Mouse (Mus musculus) lung, postnatal 0 days (tissue): Measurements from ENCODE around the gene Man2a1. TPM values are rescaled to one million over a fixed set of nuclear protein-coding genes. Genes with fewer than 3 reads are reported as not detected.

Experiments
- ATAC-seq: fragments of 200-750 bp; cut with Nextera tagmentation; 2 replicates; pipeline ENCODE4 v1.8.0; 2017; ENCODE audit warnings: moderate library complexity
- DNase-seq: peaks from one replicate; pipeline ENCODE4 v3.0.0-alpha.2; 2016; ENCODE audit warnings: low spot score
- H3K27ac ChIP-seq: fragments of 300-500 bp; sonication (generic); 2 replicates; pipeline ENCODE4 v1.5.1; 2014; ENCODE audit warnings: antibody characterized with exemption, mild to moderate bottlenecking, low read length, mixed read lengths
- H3K27me3 ChIP-seq: fragments of 300-500 bp; sonication (generic); replicated peaks from 2 replicates; pipeline ENCODE4 v1.6.1; 2014; ENCODE audit warnings: low read length, mixed read lengths; ENCODE audit not compliant: insufficient read depth
- H3K36me3 ChIP-seq: fragments of 300-500 bp; sonication (generic); 2 replicates; pipeline ENCODE4 v1.6.1; 2014; ENCODE audit warnings: low read length, mixed read lengths; ENCODE audit not compliant: insufficient read depth
- H3K4me1 ChIP-seq: fragments of 300-500 bp; sonication (generic); 2 replicates; pipeline ENCODE4 v1.6.1; 2014; ENCODE audit warnings: antibody characterized with exemption, low read depth, low read length, mixed read lengths; ENCODE audit not compliant: insufficient read depth
- H3K4me2 ChIP-seq: fragments of 300-500 bp; sonication (generic); replicated peaks from 2 replicates; pipeline ENCODE4 v1.6.1; 2014; ENCODE audit warnings: low read depth, mild to moderate bottlenecking, low read length, moderate library complexity, mixed read lengths
- H3K4me3 ChIP-seq: fragments of 300-500 bp; sonication (generic); 2 replicates; pipeline ENCODE4 v1.5.1; 2014; ENCODE audit warnings: low read depth, low read length
- H3K9ac ChIP-seq: fragments of 300-500 bp; sonication (generic); replicated peaks from 2 replicates; pipeline ENCODE4 v1.6.1; 2014; ENCODE audit warnings: low read depth, mild to moderate bottlenecking
- H3K9me3 ChIP-seq: fragments of 300-500 bp; sonication (generic); 2 replicates; pipeline ENCODE4 v1.6.1; 2016; ENCODE audit warnings: low read length, mixed read lengths
- CTCF ChIP-seq: IDR thresholded peaks from 2 replicates; pipeline ENCODE4 v1.5.1; 2016; ENCODE audit warnings: antibody characterized with exemption, mild to moderate bottlenecking
- EP300 ChIP-seq: IDR thresholded peaks from 2 replicates; pipeline ENCODE4 v1.6.1; 2016; ENCODE audit warnings: antibody characterized with exemption, mild to moderate bottlenecking, control low read depth
- WGBS: fragments of 180-500 bp; shearing (Covaris S2); extraction: QIAGEN DNeasy Blood & Tissue Kit; methylation state at CpG from one replicate; pipeline ENCODE4 v1.1.7; 2014; 5-methylcytosine and 5-hydroxymethylcytosine counted together
- polyA plus RNA-seq: library from polyadenylated mRNA; unstranded; fragments of >200 nt; fragmentation: Nextera tagmentation; extraction: Ambion mirVana; gene quantifications from 2 replicates; pipeline ENCODE4 v1.2.1, GENCODE M21; 2015

The Man2a1 gene
- polyA plus RNA-seq, 1 experiment from 2014 or later, result 9.7 TPM

GRCm38 (mm10) chr17:64697277-64697831 lies 96.8 kb downstream of the Man2a1 start:
- Histone ChIP-seq H3K4me2 (no peak overlapping the region), H3K9me3 (no peaks in the 10 kb centered on the region), H3K4me1 (no peaks in the 10 kb centered on the region), H3K27ac (no peak overlapping the region), H3K4me3 (no peak overlapping the region), H3K36me3 (no peaks in the 10 kb centered on the region), H3K9ac (no peak overlapping the region), H3K27me3 (no peaks in the 10 kb centered on the region)
- 90% methylated on average over 10 of the region's 10 CpGs for WGBS
- no peak for TF ChIP-seq EP300
- TF ChIP-seq CTCF, result no peak
- ATAC-seq (no peak), DNase-seq (no peak)

- H3K27me3 ChIP-seq, result no peaks in the 10 kb centered on the region
- H3K9ac ChIP-seq, result no peak overlapping the region
- no peaks in the 10 kb centered on the region for H3K36me3 ChIP-seq
- ATAC-seq, result no peak
- H3K9me3 ChIP-seq, result no peaks in the 10 kb centered on the region
- no peak overlapping the region for H3K4me3 ChIP-seq
- 84% methylated on average over 8 of the region's 8 CpGs for WGBS
- H3K4me1 ChIP-seq, result no peaks in the 10 kb centered on the region
- no peak for DNase-seq
- TF ChIP-seq CTCF, result no peak
- H3K27ac ChIP-seq, result no peak overlapping the region
- no peak overlapping the region for H3K4me2 ChIP-seq
Measured at GRCm38 (mm10) chr17:64698516-64698915, 98.0 kb downstream of the Man2a1 start.

GRCm38 (mm10) chr17:64703649-64704230 lies 103.2 kb downstream of the Man2a1 start:
- H3K9ac ChIP-seq, result no peak overlapping the region
- H3K27me3 ChIP-seq, result no peaks in the 10 kb centered on the region
- H3K27ac ChIP-seq, result no peak overlapping the region
- TF ChIP-seq EP300 (no peak), CTCF (no peak)
- H3K36me3 ChIP-seq, result no peaks in the 10 kb centered on the region
- no peaks in the 10 kb centered on the region for H3K9me3 ChIP-seq
- 91% methylated on average over 4 of the region's 4 CpGs for WGBS
- no peak for DNase-seq
- no peak for ATAC-seq
- no peak overlapping the region for H3K4me3 ChIP-seq
- no peak overlapping the region for H3K4me2 ChIP-seq
- H3K4me1 ChIP-seq, result no peaks in the 10 kb centered on the region

GRCm38 (mm10) chr17:64707529-64707928 lies 107.0 kb downstream of the Man2a1 start:
- H3K9me3 ChIP-seq, result no peaks in the 10 kb centered on the region
- TF ChIP-seq EP300, result no peak
- no peak for TF ChIP-seq CTCF
- 93% methylated on average over 6 of the region's 6 CpGs for WGBS
- no peak for ATAC-seq
- H3K4me2 ChIP-seq, result no peak overlapping the region
- no peak overlapping the region for H3K4me3 ChIP-seq
- no peak overlapping the region for H3K27ac ChIP-seq
- H3K27me3 ChIP-seq, result no peaks in the 10 kb centered on the region
- no peaks in the 10 kb centered on the region for H3K4me1 ChIP-seq
- no peak overlapping the region for H3K9ac ChIP-seq
- no peak for DNase-seq
- H3K36me3 ChIP-seq, result 0 out of 2 replicates have a peak, but pooled peaks cover 3% of the 10 kb centered on the region

- H3K27ac ChIP-seq, result peak overlapping the region; percentile 15; the same call in 1 of the 2 replicates
- TF ChIP-seq CTCF (no peak), EP300 (no peak)
- no peak overlapping the region for H3K4me2 ChIP-seq
- no peak overlapping the region for H3K9ac ChIP-seq
- no peak overlapping the region for H3K4me3 ChIP-seq
- peak; percentile 76 for DNase-seq
- 54% methylated on average over 4 of the region's 4 CpGs for WGBS
- no peaks in the 10 kb centered on the region for H3K4me1 ChIP-seq
- H3K36me3 ChIP-seq, result peaks cover 19% of the 10 kb centered on the region; the same call in 1 of the 2 replicates
- no peaks in the 10 kb centered on the region for H3K9me3 ChIP-seq
- ATAC-seq, result peak; percentile 65
- no peaks in the 10 kb centered on the region for H3K27me3 ChIP-seq
Measured at GRCm38 (mm10) chr17:64716318-64716717, 115.8 kb downstream of the Man2a1 start.

- H3K4me1 ChIP-seq, result no peaks in the 10 kb centered on the region
- no peaks in the 10 kb centered on the region for H3K9me3 ChIP-seq
- no peak overlapping the region for H3K4me2 ChIP-seq
- DNase-seq (no peak), ATAC-seq (no peak)
- peaks cover 3% of the 10 kb centered on the region; the same call in 1 of the 2 replicates for H3K36me3 ChIP-seq
- TF ChIP-seq EP300 (no peak), CTCF (no peak)
- 75% methylated on average over 5 of the region's 5 CpGs for WGBS
- H3K27me3 ChIP-seq, result no peaks in the 10 kb centered on the region
- H3K4me3 ChIP-seq, result no peak overlapping the region
- H3K9ac ChIP-seq, result no peak overlapping the region
- H3K27ac ChIP-seq, result no peak overlapping the region
Measured at GRCm38 (mm10) chr17:64719760-64720159, 119.2 kb downstream of the Man2a1 start.
